Mouse (Mus musculus) CH12.LX (cell line): ENCODE data around the gene Gm11077. TPM values are rescaled to one million over a fixed set of nuclear protein-coding genes. Genes with fewer than 3 reads are reported as not detected.

Source experiments
- DNase-seq: peaks from one replicate; pipeline ENCODE4 v3.0.0-alpha.2; 2013; ENCODE audit errors: extremely low read depth
- H3K27ac ChIP-seq: 2 replicates; pipeline ENCODE4 v1.5.1; 2012; ENCODE audit warnings: low read depth, mild to moderate bottlenecking, control low read depth, moderate library complexity; ENCODE audit not compliant: insufficient read depth
- H3K27me3 ChIP-seq: replicated peaks from 2 replicates; pipeline ENCODE3; 2012; ENCODE audit warnings: inconsistent platforms
- H3K36me3 ChIP-seq, 2 experiments: replicated peaks in 1 of 2; 2 replicates each; pipeline versions ENCODE3 to v1.6.1; 2012; ENCODE audit warnings: inconsistent platforms in 1 of 2, low read length in 1 of 2, mild to moderate bottlenecking in 1 of 2, mixed read lengths in 1 of 2, moderate library complexity in 1 of 2; ENCODE audit not compliant: control insufficient read depth in 1 of 2, insufficient read depth in 1 of 2
- H3K4me1 ChIP-seq, 2 experiments: 2 replicates each; pipeline ENCODE4 v1.6.1; 2012; ENCODE audit warnings: inconsistent platforms in 1 of 2, moderate library complexity in 1 of 2; ENCODE audit not compliant: insufficient read depth in 2 of 2, control insufficient read depth in 1 of 2
- H3K4me2 ChIP-seq: 2 replicates; pipeline ENCODE4 v1.6.1; 2012; ENCODE audit warnings: low read depth, mild to moderate bottlenecking, control low read depth; ENCODE audit not compliant: poor library complexity, insufficient read depth, severe bottlenecking
- H3K4me3 ChIP-seq, 3 experiments: fragments of 150-350 bp in 1 of 3; sonication (generic) in 1 of 3; replicated peaks in 1 of 3; 2 replicates each; pipeline versions ENCODE3 to v1.5.1; 2011 to 2012; ENCODE audit warnings: low read depth in 2 of 3, low read length in 2 of 3, mild to moderate bottlenecking in 2 of 3, moderate library complexity in 2 of 3, control low read depth in 1 of 3, improper control_type of control experiment in 1 of 3, inconsistent platforms in 1 of 3, mixed read lengths in 1 of 3; ENCODE audit not compliant: poor library complexity in 1 of 3
- H3K79me2 ChIP-seq: replicated peaks from 2 replicates; pipeline ENCODE4 v1.6.1; 2012; ENCODE audit warnings: mild to moderate bottlenecking, moderate library complexity; ENCODE audit not compliant: control insufficient read depth, poor library complexity, insufficient read depth, severe bottlenecking; ENCODE audit errors: extremely low read depth
- H3K9ac ChIP-seq: 2 replicates; pipeline ENCODE4 v1.6.1; 2012; ENCODE audit warnings: low read depth, mild to moderate bottlenecking, control low read depth, moderate library complexity; ENCODE audit not compliant: insufficient read depth
- H3K9me3 ChIP-seq: replicated peaks from 2 replicates; pipeline ENCODE3; 2012; ENCODE audit warnings: low read length, inconsistent platforms, mixed read lengths
- BHLHE40 ChIP-seq: IDR thresholded peaks from 2 replicates; pipeline ENCODE4 v1.6.1; 2011; ENCODE audit warnings: mild to moderate bottlenecking, low read depth, low read length, improper control_type of control experiment
- CHD1 ChIP-seq: IDR thresholded peaks from 2 replicates; pipeline ENCODE4 v1.6.1; 2012; ENCODE audit warnings: low read depth, low read length, improper control_type of control experiment, inconsistent platforms
- CTCF ChIP-seq, 2 experiments: IDR thresholded peaks in 1 of 2; conservative IDR thresholded peaks in 1 of 2; 2 replicates each; pipeline ENCODE4 v1.5.1; 2011 to 2012; ENCODE audit warnings: low read depth in 2 of 2, low read length in 2 of 2, improper control_type of control experiment in 1 of 2, inconsistent platforms in 1 of 2, mild to moderate bottlenecking in 1 of 2, moderate library complexity in 1 of 2
- E2F4 ChIP-seq: IDR thresholded peaks from 2 replicates; pipeline ENCODE4 v1.6.1; 2011; ENCODE audit warnings: low read depth, low read length, improper control_type of control experiment; ENCODE audit not compliant: insufficient replicate concordance
- EP300 ChIP-seq: IDR thresholded peaks from 2 replicates; pipeline ENCODE4 v1.6.1; 2011; ENCODE audit warnings: low read length, improper control_type of control experiment
- ETS1 ChIP-seq: conservative IDR thresholded peaks from 2 replicates; pipeline ENCODE4 v1.6.1; 2012; ENCODE audit warnings: low read depth, mild to moderate bottlenecking, inconsistent platforms, low read length, improper control_type of control experiment, moderate library complexity
- JUN ChIP-seq: IDR thresholded peaks from 2 replicates; pipeline ENCODE4 v1.6.1; 2011; ENCODE audit warnings: low read depth, mild to moderate bottlenecking, low read length, improper control_type of control experiment, moderate library complexity; ENCODE audit not compliant: insufficient read depth
- JUND ChIP-seq: conservative IDR thresholded peaks from 2 replicates; pipeline ENCODE4 v1.6.1; 2011; ENCODE audit warnings: low read depth, low read length, improper control_type of control experiment
- MAX ChIP-seq: IDR thresholded peaks from 2 replicates; pipeline ENCODE4 v1.6.1; 2011; ENCODE audit warnings: low read length, improper control_type of control experiment
- MXI1 ChIP-seq: IDR thresholded peaks from 2 replicates; pipeline ENCODE4 v1.6.1; 2011; ENCODE audit warnings: mild to moderate bottlenecking, low read depth, low read length, improper control_type of control experiment
- NELFE ChIP-seq: IDR thresholded peaks from 2 replicates; pipeline ENCODE4 v1.6.1; 2011; ENCODE audit warnings: low read depth, low read length, improper control_type of control experiment
- NRF1 ChIP-seq: IDR thresholded peaks from 2 replicates; pipeline ENCODE4 v1.6.1; 2014; ENCODE audit warnings: low read depth, mild to moderate bottlenecking, inconsistent platforms, low read length, improper control_type of control experiment, moderate library complexity
- PAX5 ChIP-seq: IDR thresholded peaks from 2 replicates; pipeline ENCODE4 v1.6.1; 2012; ENCODE audit warnings: low read length, inconsistent platforms, mixed read lengths
- POLR2A ChIP-seq: IDR thresholded peaks from 2 replicates; pipeline ENCODE4 v1.6.1; 2011; ENCODE audit warnings: low read depth, mild to moderate bottlenecking, improper control_type of control experiment, low read length
- POLR2AphosphoS2 ChIP-seq: IDR thresholded peaks from 2 replicates; pipeline ENCODE4 v1.6.1; 2011; ENCODE audit warnings: low read depth, low read length, improper control_type of control experiment
- RCOR1 ChIP-seq: conservative IDR thresholded peaks from 2 replicates; pipeline ENCODE4 v1.6.1; 2012; ENCODE audit warnings: low read depth, mild to moderate bottlenecking, inconsistent platforms, low read length, improper control_type of control experiment
- SMC3 ChIP-seq: IDR thresholded peaks from 2 replicates; pipeline ENCODE4 v1.6.1; 2011; ENCODE audit warnings: low read depth, low read length, improper control_type of control experiment
- TBP ChIP-seq: conservative IDR thresholded peaks from 2 replicates; pipeline ENCODE4 v1.6.1; 2011; ENCODE audit warnings: low read depth, low read length, improper control_type of control experiment
- TCF12 ChIP-seq: IDR thresholded peaks from 2 replicates; pipeline ENCODE4 v1.6.1; 2014; ENCODE audit warnings: low read depth, mild to moderate bottlenecking, inconsistent platforms, low read length, improper control_type of control experiment
- UBTF ChIP-seq: IDR thresholded peaks from 2 replicates; pipeline ENCODE4 v1.6.1; 2012; ENCODE audit warnings: low read depth, mild to moderate bottlenecking, inconsistent platforms, low read length, improper control_type of control experiment, moderate library complexity
- USF2 ChIP-seq: conservative IDR thresholded peaks from 2 replicates; pipeline ENCODE4 v1.6.1; 2011; ENCODE audit warnings: low read depth, low read length, improper control_type of control experiment
- dilution Hi-C: fragments of 300-500 bp; cut with MboI; formaldehyde crosslinking; loops from 2 replicates; pipeline ENCODE4 v1.14.3; 2020; ENCODE audit warnings: low sequenced_read_pairs; ENCODE audit not compliant: extremely low pct_unique_long_range_greater_than_20kb, extremely low pct_ligation_motif_present
- in situ Hi-C: fragments of 300-500 bp; cut with MboI; formaldehyde crosslinking; loops from 3 replicates; pipeline ENCODE4 v1.14.3; 2019; ENCODE audit warnings: low sequenced_read_pairs, low pct_ligation_motif_present, low pct_unique_long_range_greater_than_20kb, mixed read lengths
- polyA plus RNA-seq: library from polyadenylated mRNA; unstranded; fragments of >175 nt; gene quantifications from 2 replicates; pipeline ENCODE4 v1.2.1, GENCODE M21; 2012; ENCODE audit warnings: low read depth; ENCODE audit not compliant: insufficient read length
- total RNA-seq, 2 experiments: library from RNA; depleted of rRNA; stranded (reverse); fragments of 300-350 nt in 1 of 2; fragments of >200 nt in 1 of 2; gene quantifications; 2 replicates each; pipeline ENCODE4 v1.2.3; 2012 to 2014

The Gm11077 gene
- total and polyA plus RNA-seq, 3 experiments = not detected

DNA sequence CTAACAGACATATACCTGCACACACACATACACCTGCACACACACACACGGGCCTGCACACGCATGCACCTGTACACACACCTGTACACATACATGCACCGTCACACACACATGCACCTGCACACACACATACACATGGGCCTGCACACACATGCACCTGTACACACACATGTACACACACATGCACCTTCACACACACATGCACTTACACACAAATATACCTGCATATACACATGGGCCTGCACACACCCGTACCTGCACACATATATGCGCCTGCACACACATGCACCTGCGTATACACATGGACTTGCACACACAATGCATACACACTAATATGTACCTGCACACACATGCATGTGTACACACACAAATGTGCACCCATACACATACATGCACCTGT lies 53.4 kb downstream of the Gm11077 start:
- Histone ChIP-seq H3K4me3 (no peak overlapping the region), H3K27me3 (no peaks in the 10 kb centered on the region), H3K9me3 (no peaks in the 10 kb centered on the region), H3K79me2 (no peaks in the 10 kb centered on the region), H3K9ac (no peak overlapping the region), H3K36me3 (no peaks in the 10 kb centered on the region), H3K27ac (no peak overlapping the region), H3K4me2 (no peak overlapping the region), H3K4me1 (peaks cover 0 to 3% of the 10 kb centered on the region in 2 experiments; a peak in 1 of 4 replicates)
- TF ChIP-seq RCOR1 (no peak), TBP (no peak), EP300 (no peak), NRF1 (no peak), CTCF (conservative IDR thresholded peaks at IDR 0.05 in 1 of 2, IDR thresholded peaks at IDR 0.05 in 1 of 2; ENCODE audit: low read depth in 2 of 2, low read length in 2 of 2) (no peak), JUND (no peak), POLR2AphosphoS2 (no peak), PAX5 (no peak)
- no peak for DNase-seq
- in situ Hi-C loops (loop anchor here (10.0 kb wide), 1 partner anchor 72 kb away; no protein-coding TSS in a partner anchor), dilution Hi-C loops (no loop called here)

DNA sequence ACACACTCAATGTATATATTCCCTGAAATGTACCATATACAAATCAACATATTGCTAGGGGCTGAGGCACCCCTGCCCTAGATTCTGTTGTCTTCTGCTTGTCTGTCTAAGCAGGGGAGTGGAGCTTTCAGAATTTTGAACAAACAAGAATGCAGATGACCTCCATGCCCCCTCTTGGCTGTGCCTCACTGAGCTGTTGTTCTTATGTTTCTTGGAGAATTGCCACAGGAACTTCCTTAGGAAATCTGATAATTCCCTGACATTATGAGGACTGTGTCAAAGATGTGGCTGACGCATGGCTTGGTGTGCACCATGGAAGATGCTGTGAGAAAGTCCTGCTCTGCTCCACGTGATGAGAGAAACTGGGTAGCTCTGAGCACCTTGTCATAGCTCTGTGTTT lies 57.0 kb downstream of the Gm11077 start:
- H3K9ac ChIP-seq = no peak overlapping the region
- TF ChIP-seq E2F4 (no peak), SMC3 (no peak), MAX (no peak), ETS1 (no peak), CHD1 (no peak), POLR2A (no peak), USF2 (no peak), TCF12 (no peak), BHLHE40 (no peak), POLR2AphosphoS2 (no peak), UBTF (no peak), NELFE (no peak), RCOR1 (no peak), MXI1 (no peak), EP300 (no peak), JUN (no peak), NRF1 (no peak)
- TF ChIP-seq, all 38 proteins: peak for 0
- no peak overlapping the region for H3K4me2 ChIP-seq
- no peak for DNase-seq
- dilution Hi-C loops = no loop called here
- no peak overlapping the region for H3K4me3 ChIP-seq
- H3K4me1 ChIP-seq = peaks cover 0 to 3% of the 10 kb centered on the region in 2 experiments; a peak in 1 of 4 replicates
- H3K36me3 ChIP-seq = no peaks in the 10 kb centered on the region
- no peaks in the 10 kb centered on the region for H3K9me3 ChIP-seq
- H3K79me2 ChIP-seq = no peaks in the 10 kb centered on the region
- no peak overlapping the region for H3K27ac ChIP-seq
- in situ Hi-C loops = loop anchor here (10.0 kb wide), 1 partner anchor 69 kb away; no protein-coding TSS in a partner anchor
- no peaks in the 10 kb centered on the region for H3K27me3 ChIP-seq
